Mouse (Mus musculus) MEL (cell line): ENCODE measurements at regions not wholly inside any gene's neighbourhood (a gene's known extent, or its start where the extent isn't known, plus 50 kb on each side); places are given as distances from the start of the nearest gene placed in this dataset.

Experiments
- CTCF ChIP-seq, 3 experiments: IDR thresholded peaks in 2 of 3; conservative IDR thresholded peaks in 1 of 3; 2 replicates each; pipeline ENCODE4 v1.5.1; 2011 to 2012; ENCODE audit warnings: low read length in 3 of 3, low read depth in 2 of 3, mild to moderate bottlenecking in 2 of 3, improper control_type of control experiment in 1 of 3, inconsistent platforms in 1 of 3, mixed read lengths in 1 of 3, moderate library complexity in 1 of 3; ENCODE audit not compliant: control insufficient read depth in 1 of 3, insufficient read depth in 1 of 3, poor library complexity in 1 of 3, severe bottlenecking in 1 of 3
- MAX ChIP-seq: IDR thresholded peaks from 2 replicates; pipeline ENCODE4 v1.6.1; 2011; ENCODE audit warnings: low read length, improper control_type of control experiment
- MEF2A ChIP-seq: IDR thresholded peaks from 2 replicates; pipeline ENCODE4 v1.6.1; 2014; ENCODE audit warnings: low read depth, mild to moderate bottlenecking, inconsistent platforms, low read length, improper control_type of control experiment; ENCODE audit not compliant: poor library complexity, insufficient replicate concordance, severe bottlenecking; ENCODE audit errors: extremely low read depth
- POLR2A ChIP-seq, 2 experiments: IDR thresholded peaks; 2 replicates each; pipeline ENCODE4 v1.6.1; 2011 to 2012; ENCODE audit warnings: low read length in 2 of 2, mild to moderate bottlenecking in 2 of 2, control low read depth in 1 of 2, improper control_type of control experiment in 1 of 2, low read depth in 1 of 2, moderate library complexity in 1 of 2; ENCODE audit not compliant: control insufficient read depth in 1 of 2, insufficient read depth in 1 of 2, poor library complexity in 1 of 2
- TAL1 ChIP-seq: IDR thresholded peaks from 2 replicates; pipeline ENCODE4 v1.6.1; 2012; ENCODE audit warnings: mild to moderate bottlenecking, inconsistent platforms, low read length, moderate library complexity, mixed read lengths

- no peak for TF ChIP-seq POLR2A (IDR thresholded peaks at IDR 0.05; ENCODE audit: control insufficient read depth in 1 of 2, insufficient read depth in 1 of 2, low read depth in 1 of 2, low read length in 2 of 2, poor library complexity in 1 of 2)
- no peak for TF ChIP-seq MAX
- TF ChIP-seq TAL1 = no peak
- TF ChIP-seq CTCF (IDR thresholded peaks at IDR 0.05 in 2 of 3, conservative IDR thresholded peaks at IDR 0.05 in 1 of 3; ENCODE audit: control insufficient read depth in 1 of 3, insufficient read depth in 1 of 3, low read depth in 2 of 3, low read length in 3 of 3, poor library complexity in 1 of 3, severe bottlenecking in 1 of 3) = no peak
- TF ChIP-seq MEF2A = no peak
Observed at GRCm38 (mm10) chr2:79546206-79546605, 88.9 kb upstream of the Itprid2 start.
